Mouse (Mus musculus): Measurements from ENCODE around the gene Pkp2.

GRCm38 (mm10) chr16:16225828-16226227 lies 12.7 kb downstream of the Pkp2 start:
- TF ChIP-seq CTCF (IDR thresholded peaks at IDR 0.05; ENCODE audit: low read depth, low read length), result no peak
- no peak for TF ChIP-seq POLR2A (IDR thresholded peaks at IDR 0.05; ENCODE audit: insufficient read depth, low read length)
- no peak for TF ChIP-seq EP300 (IDR thresholded peaks at IDR 0.05; ENCODE audit: insufficient read depth, low read depth, low read length)
